Mouse (Mus musculus): ENCODE results near the gene Tmsb10. TPM values are rescaled to one million over a fixed set of nuclear protein-coding genes. Genes with fewer than 3 reads are reported as not detected.

The Tmsb10 gene
- total RNA-seq, 2 experiments from 2014 or later, result 112 to 120 TPM

- DNase-seq, result no peak
- intact Hi-C loops (cut with DNase I), result no loop called here
These were observed 44.3 kb downstream of the Tmsb10 start for GRCm38 (mm10) chr6:72914087-72914749.

GRCm38 (mm10) chr6:72911261-72911660 lies 47.3 kb downstream of the Tmsb10 start:
- intact Hi-C loops (cut with DNase I), result no loop called here
- DNase-seq, result no peak

Other genes starting within 250 kb of the Tmsb10 start
- gene Tcf7l1, start 169.5 kb downstream of the Tmsb10 start, total RNA-seq (2021), result 10 to 100 TPM; 10.5 to 11.9 TPM
- 100 to 1,000 TPM; 104 to 110 TPM for gene Kcmf1, start 58.8 kb downstream of the Tmsb10 start, total RNA-seq (2021)